Mouse (Mus musculus): ENCODE results near the gene Nfix. TPM values are rescaled to one million over a fixed set of nuclear protein-coding genes. Genes with fewer than 3 reads are reported as not detected.

The Nfix gene
- total RNA-seq, 2 experiments from 2014 or later: 12.0 to 44.4 TPM

DNA sequence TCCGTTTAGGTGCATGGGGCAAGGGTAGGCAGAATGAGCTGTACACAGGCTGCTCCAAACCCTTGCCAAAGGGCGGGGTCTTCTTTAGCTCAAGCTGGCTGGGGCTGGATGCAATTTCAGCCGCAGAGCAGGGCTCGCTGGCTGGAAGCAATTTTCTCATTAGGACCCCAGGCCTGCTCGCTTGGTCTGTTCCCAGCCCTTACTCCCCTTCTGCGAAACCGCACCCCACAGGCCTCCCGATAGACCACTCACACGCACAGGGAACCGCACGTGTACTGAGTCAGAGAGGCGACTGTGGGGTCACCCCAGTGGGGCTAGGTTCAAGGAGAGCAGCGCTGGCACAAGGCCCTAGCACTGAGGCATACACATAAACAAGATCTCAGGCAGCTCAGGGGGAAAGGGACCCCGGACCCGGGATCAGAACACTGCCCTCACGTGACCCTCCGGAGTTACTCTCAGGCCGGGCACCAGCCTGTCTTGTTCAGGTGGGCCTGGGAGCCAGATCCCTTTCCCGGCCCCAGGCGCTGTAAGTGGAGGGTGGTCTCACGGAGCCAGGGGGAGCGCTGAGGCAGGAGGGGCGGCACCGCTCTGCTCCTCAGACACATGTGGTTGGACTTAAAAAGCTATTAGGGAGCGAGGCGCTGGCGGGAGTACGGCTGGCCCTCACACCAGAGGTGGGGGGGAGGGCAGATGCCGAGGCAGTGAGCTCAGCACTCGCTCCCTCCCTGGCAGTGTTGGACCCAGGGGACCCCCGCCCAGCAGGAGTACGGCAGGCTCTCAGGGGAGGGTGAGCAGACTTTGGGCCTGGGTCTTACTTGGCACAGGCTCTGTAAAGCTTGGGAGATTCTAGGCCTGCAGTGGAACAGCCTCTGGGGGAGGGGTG lies 57.7 kb downstream of the Nfix start:
- no peak for ATAC-seq (replicated peaks; ENCODE audit: poor library complexity)

GRCm38 (mm10) chr8:84740895-84741843 lies 59.0 kb downstream of the Nfix start:
- no peak for ATAC-seq (replicated peaks; ENCODE audit: poor library complexity)

DNA sequence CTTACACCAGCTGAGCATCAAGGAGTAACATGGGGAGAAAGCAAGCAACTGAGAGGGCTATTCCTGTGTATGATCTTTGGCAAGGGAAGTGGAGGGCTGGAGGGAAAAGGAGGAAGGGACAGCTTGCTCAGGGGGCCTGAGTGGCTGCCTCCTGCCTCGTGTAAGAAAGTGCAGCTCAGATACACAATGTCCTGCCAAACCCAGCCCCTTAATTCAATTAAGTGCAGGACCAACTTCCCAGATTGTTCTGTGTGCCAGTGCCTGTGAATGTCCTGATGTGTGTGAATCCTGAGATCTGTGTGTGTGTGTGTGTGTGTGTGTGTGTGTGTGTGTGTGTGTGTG lies 60.8 kb downstream of the Nfix start:
- no peak for ATAC-seq (replicated peaks; ENCODE audit: poor library complexity)

GRCm38 (mm10) chr8:84738715-84739400 lies 61.3 kb downstream of the Nfix start:
- ATAC-seq (replicated peaks; ENCODE audit: poor library complexity): no peak

DNA sequence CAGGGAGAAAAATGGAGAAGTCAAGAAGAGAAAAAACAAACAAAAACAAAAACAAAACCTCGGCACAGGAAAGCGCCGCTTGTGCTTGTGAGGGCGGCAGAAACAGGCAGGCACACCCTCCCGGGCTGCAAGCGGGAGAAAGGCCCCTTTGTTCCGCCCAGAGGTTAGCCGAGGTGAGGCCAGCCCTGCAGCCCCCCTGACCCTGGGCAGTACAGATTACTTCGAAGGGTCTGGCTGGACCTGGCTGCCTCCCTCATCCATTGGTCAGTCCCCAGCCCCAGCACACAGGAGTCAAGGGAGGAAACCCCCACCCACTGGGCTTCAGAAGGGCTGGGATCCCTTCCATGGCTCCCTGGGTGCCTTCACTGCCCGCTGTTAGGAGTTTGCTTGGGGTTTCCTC lies 61.9 kb downstream of the Nfix start:
- no peak for ATAC-seq (replicated peaks; ENCODE audit: poor library complexity)

DNA sequence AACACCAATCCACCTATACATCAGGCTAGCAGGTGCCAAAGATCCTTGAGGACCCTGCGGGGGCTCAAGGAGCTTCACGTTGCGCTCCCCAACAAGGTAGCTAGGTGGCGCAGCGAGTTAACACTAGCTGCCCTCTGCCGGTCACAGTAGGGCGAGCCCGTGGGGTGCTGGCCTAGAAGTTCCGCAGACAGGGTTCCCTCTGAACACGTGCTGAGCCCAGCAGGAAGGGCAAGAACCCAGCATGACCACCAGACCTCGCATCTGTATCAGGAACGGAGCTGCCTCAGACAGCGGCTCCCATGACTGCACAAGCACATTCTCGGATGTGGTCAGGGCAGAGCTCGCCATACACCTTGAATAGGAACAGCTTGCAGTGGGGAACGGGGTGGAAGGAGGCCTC lies 62.5 kb downstream of the Nfix start:
- peak; percentile 96 for ATAC-seq (replicated peaks; ENCODE audit: poor library complexity)

GRCm38 (mm10) chr8:84736521-84736920 lies 63.6 kb downstream of the Nfix start:
- no peak for ATAC-seq (replicated peaks; ENCODE audit: poor library complexity)

DNA sequence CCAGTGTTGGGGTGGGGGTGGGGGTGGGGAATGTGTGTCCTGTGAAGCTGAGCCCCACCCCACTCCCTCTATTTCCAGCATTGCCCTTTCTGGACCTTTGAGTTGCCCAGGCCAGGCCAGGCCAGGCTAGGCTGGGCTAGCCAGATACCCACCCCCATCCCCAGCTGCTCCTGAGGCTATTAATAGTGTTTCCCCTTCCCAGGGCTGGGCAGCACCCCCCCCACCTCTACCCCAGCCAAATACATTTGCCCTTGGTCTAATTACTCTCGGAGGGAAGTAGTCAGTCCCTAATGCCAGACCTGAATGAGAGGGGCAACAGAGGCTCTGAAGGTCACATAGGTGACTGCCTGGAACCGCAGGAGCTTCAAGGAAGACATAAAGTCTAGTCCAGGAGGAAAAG lies 64.5 kb downstream of the Nfix start:
- no peak for ATAC-seq (replicated peaks; ENCODE audit: poor library complexity)

- ATAC-seq (replicated peaks; ENCODE audit: poor library complexity): no peak
Observed at GRCm38 (mm10) chr8:84734680-84735079, 65.5 kb downstream of the Nfix start.

DNA sequence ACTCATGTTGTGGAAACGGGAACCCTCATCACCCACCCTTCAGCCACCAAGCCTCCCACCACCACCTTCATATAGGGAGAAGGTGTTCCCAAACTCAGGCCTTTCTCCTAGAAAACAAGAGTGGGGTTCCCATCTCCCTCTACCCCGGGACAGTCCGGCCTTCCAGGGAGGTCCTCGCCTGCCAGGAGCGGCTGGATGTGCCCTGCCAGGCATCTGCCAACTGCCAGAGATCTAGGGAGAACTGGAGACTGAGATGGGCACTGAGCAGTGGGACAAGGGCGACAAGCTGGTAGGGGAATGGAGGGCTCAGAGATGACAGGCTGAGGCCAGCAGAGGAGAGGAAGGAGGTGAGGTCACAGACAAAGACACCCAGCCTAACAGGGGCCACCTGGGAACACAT lies 66.2 kb downstream of the Nfix start:
- ATAC-seq (replicated peaks; ENCODE audit: poor library complexity): no peak

DNA sequence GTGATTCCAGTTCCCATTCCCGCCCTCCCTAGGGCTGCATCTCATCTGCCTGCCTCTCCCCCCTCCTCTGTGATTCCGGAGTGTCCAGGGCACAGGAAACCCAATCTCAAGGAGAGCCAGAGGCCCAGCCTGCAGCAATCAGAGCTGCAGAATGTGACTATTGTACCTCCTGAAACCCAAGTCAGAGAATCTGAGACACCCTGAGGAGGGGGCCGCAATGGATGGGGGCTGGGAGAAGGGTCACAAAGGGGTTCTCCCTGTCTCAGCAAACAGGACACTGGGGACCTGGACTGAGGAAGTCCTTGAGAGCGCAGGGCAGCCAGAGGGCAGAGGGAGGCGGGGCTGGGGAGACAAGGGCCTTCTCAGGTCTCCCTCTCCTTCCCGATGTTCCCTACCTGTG lies 67.1 kb downstream of the Nfix start:
- no peak for ATAC-seq (replicated peaks; ENCODE audit: poor library complexity)

DNA sequence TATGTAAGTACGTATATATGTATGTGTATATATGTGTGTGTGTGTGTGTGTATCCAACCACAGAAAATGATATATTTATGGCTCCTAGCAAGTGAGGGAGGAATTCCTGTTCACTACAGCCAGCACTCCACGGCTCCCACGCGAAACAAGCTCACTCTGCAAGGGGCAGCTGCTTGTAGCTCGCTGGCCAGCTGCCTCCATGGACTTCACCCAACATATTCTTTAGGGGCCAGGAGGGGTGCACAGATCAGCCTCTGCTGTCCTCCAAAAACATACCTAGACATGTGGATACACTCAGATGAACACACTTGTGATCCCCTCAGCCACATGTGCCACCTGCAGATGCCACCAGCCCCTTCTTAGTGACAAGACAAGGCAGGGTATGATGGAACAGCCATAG lies 67.6 kb downstream of the Nfix start:
- no peak for ATAC-seq (replicated peaks; ENCODE audit: poor library complexity)

DNA sequence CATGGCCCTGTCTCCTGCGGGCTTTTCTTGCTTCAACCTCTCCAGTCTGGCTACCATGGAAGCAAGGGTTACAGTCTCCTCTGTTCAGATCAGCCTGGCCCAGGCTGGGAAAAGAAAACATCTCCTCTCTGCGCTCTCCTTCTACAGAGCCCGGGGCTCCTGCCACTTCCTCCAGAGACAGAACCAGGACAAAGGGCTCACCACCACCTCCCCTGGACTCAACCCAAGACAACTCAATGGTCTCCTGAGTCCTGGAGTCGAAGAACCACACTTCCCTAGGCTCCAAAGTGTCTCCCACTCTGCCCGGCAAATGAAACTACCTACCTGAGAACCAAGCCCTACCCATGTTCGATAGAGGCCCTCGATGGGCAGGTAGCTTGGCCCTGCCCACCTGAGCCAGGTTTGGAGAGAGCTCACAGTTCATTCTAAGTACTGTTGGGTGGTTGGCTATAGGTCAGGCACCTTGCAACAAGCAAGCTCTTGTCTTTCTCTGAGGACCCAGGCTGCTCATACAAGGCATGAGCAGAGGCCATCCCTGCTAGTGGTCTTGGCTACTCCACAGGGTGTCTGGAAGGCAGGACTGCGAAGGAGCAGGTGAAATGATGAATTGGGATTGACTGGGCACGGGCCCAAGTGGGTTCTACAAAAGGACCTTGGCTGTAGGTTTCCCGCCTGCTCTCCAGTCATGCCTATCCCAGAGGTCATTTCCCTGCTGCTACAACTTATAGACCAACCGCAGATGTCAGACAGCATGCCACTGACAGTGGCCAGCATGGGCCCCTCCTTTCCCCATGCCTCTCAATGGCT lies 68.6 kb downstream of the Nfix start:
- no peak for ATAC-seq (replicated peaks; ENCODE audit: poor library complexity)

DNA sequence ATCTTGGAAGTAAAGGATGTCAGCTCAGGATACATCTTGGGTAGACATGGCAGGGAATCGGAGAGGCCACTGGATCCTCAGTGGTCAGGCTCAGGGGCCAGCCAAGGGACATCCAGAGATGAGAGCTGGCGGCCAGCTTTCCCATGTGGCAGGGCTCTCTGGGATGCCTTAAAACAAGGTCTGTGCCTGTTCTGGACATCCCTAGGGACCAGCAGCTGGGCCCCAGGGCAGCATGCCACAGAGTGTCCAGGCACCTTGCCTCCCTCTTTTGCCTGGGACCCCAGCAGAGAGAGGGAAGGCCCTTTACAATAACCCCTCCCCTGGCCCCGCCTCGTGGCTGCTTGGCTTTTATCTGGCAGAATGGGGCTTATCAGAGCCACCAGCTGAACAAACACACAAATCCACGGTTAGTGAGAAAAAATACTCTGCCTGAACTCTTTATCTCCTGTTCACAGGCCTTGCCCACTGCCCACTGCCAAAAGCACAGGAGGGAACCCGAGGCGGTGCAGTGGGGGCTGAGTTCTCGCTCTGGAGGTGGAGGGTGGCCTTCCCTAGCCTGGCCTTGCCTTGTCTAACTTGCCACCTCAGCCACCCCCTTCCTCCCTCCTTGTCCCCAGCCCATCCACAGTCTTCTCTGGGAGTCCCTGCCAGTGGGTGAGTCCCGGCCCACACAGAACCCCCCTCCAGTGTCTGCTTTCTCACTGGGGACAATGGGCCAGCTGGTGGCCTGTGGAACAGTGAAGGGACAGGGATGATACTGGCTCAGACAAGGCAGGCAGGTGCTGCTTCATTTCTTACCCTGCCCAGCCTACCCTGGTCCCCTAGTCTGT lies 69.4 kb downstream of the Nfix start:
- peak; percentile 83 for ATAC-seq (replicated peaks; ENCODE audit: poor library complexity)

GRCm38 (mm10) chr8:84729921-84730362 lies 70.2 kb downstream of the Nfix start:
- 0 out of 2 replicates have a peak, but pooled peaks have one; percentile 6 for ATAC-seq (replicated peaks; ENCODE audit: poor library complexity)

DNA sequence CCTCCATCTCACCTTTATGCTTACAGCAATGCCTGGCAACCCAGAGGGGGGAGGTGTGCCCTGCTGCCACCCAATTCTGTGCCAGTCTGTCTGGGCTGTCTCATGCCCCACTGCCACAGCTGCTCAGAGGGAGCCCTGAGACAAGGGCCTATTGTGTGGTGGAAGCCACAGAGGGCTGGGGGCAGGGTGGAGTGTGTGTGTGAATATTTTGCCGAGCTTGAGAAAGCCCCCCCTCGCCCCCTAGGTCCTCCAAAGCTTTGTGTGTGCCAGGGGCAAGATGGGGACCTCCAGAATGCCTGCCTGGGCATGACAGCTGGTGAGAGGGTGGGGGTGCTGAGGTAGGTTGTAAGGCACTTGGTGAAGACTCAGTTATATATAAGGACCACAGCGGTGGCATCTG lies 71.7 kb downstream of the Nfix start:
- ATAC-seq (replicated peaks; ENCODE audit: poor library complexity): no peak

- ATAC-seq (replicated peaks; ENCODE audit: poor library complexity): peak; percentile 30
Observed at GRCm38 (mm10) chr8:84725941-84726259, 74.2 kb downstream of the Nfix start.

- ATAC-seq (replicated peaks; ENCODE audit: poor library complexity): no peak
Observed at GRCm38 (mm10) chr8:84725246-84725940, 74.8 kb downstream of the Nfix start.

DNA sequence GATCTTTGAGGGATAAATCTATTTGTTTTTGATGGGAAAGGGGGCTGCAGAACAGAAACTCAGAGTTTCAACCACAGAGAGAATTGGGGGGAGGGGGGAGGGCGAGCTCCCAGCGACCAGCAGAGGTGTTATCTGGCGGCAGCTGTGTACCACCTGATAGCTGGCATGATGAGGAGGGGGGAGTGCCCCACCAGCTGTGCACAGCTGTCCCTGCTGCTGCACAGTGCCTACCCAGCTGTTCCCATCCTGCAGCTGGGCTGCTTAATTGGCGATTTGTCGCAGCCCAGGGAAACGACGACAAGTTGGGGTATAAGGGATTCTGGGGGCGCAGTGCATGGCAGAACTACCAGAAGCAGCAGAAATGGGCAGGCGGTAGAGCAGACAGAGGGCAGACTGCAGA lies 75.5 kb downstream of the Nfix start:
- peak; percentile 25 for ATAC-seq (replicated peaks; ENCODE audit: poor library complexity)
